Mouse (Mus musculus) common myeloid progenitor, adult 5-6 weeks (primary cell): ENCODE measurements around the gene Afm. TPM values are rescaled to one million over a fixed set of nuclear protein-coding genes. Genes with fewer than 3 reads are reported as not detected.

ENCODE experiments used
- ATAC-seq: replicated peaks from 2 replicates; pipeline ENCODE4 v1.8.0; 2016; ENCODE audit warnings: low read depth, mild to moderate bottlenecking, moderate TSS enrichment, inconsistent platforms; ENCODE audit not compliant: poor library complexity, severe bottlenecking
- total RNA-seq: library from RNA; stranded (forward); fragments of 200-1000, 187-1606 nt; gene quantifications from 2 replicates; pipeline ENCODE4 v1.2.3, GENCODE M21; 2017

The Afm gene
- total RNA-seq, 1 experiment from 2014 or later: not detected

DNA sequence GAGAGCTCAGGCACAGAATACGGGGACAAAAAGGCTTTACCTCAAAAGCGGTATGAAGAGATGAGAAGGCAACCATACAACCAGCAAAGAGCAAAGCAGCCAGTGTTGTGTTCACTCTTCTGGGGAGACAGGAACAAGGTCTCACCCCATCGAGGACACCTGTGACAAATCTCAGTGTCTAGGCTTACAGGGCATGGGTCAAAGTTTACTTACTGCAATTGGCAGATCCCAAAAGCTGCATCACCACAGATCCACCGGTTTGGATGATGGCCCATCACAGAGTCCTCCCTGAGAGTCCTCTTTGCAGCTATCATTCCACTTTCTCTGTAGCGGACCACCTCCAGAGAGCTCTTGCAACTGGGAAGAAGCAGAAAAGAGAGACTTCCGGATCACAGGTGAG is 3.2 kb upstream of the Afm start:
- ATAC-seq: no peak

DNA sequence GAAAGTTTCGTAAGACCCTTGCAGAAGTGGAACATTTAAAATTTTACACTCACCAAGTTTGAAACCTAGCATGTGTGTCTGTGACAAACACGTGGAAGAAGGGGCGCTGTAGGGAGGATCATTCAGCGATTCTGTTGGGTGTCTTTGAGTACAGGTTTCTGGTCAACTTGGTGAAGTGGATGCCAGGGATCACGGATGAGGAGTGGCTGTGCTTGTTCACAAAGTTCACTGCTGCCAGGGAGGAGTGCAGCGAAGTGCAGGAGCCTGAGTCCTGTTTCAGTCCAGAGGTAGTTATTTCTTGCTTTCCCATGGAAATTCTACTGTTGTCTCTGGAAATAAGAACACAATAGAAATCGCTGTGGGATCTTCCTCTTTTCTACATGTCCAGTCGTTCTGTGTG is 32.5 kb downstream of the Afm start:
- no peak for ATAC-seq

DNA sequence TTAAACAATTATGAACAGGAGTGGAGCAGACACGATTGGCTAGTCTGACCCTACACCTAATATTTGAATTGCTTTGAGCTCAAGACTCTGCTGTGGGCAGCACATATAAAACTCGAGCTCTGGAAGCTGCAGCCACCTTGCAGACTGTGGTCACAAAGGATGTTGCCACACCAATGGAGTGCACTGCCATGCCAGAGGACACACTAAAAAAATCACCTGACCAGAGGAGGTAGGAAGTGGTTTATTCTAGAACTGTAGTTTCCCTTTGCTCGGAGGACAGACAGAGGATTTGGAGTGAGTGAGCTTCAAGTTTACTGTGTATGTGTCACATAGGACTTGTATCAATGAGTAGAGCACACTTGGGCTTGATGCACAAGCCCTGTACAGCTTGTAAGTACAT is 37.3 kb downstream of the Afm start:
- 0 out of 2 replicates have a peak, but pooled peaks have one; percentile 18 for ATAC-seq

DNA sequence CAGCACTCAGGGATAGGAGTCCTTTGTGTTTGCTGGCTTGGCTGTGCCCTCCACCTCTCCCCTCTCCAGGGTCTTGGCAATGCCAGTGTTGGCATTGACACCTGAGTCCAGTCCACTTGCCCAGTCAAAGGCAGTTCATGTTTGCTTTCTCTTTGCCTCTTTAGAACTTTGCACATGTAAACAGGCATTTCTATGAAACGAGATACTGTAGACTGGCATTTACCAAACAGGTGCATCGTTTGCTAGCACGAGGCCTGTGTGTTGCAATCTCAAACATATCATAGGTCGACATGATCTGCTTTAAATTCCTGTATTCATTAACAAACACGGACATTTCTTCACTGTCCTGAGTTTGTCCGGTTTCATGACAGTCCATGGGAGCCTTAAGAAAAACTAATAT is 42.0 kb downstream of the Afm start, which contains the start of gene 5830473C10Rik:
TSS of gene 5830473C10Rik (plus strand) at position 365 of the 400 bp plus-strand sequence.
- ATAC-seq: no peak

DNA sequence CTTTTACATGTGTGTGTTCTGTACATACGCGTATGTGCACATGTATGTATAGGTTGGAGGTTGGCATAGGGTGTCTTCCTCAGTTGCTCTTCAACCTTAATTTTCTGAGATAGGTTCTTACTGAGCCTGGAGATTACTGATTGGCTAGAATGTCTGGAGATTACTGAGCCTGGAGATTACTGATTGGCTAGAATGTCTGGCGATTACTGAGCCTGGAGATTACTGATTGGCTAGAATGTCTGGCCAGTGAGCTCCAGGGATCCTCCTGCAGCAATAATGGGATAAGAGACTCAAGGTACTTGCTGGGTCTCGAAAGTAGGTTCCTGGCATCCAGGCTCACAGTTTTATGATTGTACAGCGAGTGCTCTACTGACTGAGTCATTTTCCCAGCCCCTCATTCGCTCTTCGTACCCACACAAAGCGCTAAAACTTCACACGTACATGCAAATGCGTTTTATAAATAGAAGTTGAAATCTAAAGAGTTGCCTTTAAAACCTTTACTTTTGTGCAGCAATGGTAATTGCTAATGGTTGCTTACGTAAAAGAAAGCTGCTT is 43.1 kb downstream of the Afm start:
- no peak for ATAC-seq

DNA sequence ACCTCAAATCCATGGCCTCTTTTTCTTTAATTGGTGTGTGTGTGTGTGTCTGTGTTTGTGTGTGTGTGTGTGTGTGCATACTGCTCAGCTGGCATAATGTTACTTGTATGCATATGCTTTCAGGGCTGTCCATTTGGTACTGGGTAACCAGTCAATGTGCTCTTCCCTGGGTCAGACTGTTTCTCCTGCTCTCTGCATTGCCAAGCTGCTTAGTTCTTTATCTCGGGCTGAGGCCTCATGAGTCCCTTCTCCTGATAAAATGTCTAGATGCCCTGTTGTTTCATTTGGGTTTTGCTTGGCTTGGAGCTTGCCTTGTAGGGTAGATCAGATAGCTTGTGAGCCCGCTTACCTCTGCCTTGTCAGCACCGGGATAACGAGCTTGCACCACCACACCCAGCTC is 44.1 kb downstream of the Afm start:
- no peak for ATAC-seq

DNA sequence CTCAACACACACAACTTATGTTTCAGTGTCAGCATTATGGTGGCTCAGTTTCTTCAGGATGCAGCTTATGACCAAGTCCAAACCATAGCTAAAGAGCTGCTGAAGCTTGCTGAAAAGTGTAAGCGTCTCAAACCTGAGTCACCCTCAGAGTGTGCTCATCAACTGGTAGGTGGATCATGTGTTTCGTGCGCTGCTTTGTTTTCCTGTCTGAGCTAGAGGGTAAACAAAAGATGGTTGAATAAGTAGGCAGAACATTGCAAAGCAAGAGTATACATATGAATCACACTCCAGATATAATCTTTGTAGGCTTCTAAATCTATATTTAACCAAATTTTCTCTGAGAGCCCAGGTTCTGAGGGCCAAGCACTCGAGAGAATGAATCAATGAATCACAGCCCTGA is 45.4 kb downstream of the Afm start:
- ATAC-seq: no peak

DNA sequence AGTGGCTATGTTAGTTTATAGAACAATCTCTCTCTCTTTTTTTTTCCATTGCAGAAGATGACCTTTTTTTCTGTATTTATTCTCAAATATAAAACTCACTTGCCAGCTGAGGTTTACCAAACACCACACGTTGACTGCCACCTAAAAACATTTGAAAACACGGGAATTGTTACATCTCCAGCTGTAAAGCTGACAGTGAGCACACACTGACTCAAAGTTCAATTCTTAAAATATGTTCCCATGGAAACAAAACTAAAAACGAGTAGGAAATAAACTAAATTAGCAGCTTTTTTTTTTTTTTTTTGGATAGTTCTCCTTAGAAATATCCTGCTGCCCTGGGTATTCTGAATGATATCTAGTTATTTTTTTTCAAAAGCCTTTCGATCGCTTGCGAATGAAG is 46.5 kb downstream of the Afm start:
- ATAC-seq: no peak

DNA sequence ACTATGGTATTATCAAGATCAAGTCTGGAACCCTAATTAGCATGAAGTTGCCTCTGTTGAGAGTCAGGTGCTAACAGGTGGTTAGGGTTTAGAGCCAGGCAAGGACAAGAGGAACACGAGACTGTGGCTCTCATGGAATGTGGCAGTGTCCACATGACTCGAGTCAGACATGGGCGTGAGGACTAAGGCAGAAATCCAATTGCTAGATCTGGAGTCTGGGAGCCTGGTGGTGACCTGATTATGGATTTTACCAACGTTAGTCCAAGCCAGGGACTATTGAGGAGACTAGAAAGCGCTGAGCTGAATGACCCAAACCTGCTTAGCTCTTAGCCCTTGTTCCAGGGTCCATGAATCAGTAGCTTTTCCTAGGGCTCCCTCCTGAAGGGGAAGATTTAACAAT is 49.1 kb downstream of the Afm start:
- no peak for ATAC-seq

DNA sequence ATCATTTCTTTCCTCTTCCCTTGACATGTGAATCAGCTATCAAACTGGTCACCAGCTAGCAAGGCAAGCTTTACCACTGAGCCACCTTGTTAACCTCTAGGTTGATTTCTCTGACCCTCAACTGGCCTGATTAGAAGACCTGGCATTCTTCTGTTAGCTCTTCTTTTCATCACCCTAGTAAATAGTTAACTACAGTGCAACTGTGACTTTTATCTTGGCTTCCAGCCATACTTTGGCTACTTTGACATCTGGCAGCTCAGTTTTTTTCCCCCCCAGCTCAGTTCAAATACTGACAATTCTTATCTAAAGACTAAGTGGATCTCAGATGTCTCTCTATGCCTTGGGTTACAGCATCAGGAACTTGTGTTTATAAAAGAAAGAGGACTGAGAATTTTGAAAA is 49.6 kb downstream of the Afm start:
- no peak for ATAC-seq

DNA sequence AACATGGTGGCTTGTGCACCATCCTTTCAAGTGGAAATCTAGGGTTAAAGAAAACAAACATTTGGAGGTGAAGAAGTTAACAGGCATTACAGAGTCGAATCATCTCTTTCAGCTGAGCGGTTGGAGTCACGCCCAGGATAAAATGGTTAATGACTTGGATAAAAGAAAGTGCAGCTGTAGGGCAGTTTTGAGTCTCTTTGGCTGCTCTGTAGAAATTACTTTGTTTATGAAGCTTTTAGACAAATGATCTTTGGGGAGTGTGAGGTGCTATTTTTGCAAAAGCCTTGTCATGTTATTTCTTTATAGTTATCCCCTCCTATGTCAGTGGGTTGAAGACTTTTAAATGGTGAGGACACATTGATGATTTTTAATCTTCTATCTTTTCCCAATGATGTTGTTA is 52.5 kb downstream of the Afm start:
- ATAC-seq: no peak

DNA sequence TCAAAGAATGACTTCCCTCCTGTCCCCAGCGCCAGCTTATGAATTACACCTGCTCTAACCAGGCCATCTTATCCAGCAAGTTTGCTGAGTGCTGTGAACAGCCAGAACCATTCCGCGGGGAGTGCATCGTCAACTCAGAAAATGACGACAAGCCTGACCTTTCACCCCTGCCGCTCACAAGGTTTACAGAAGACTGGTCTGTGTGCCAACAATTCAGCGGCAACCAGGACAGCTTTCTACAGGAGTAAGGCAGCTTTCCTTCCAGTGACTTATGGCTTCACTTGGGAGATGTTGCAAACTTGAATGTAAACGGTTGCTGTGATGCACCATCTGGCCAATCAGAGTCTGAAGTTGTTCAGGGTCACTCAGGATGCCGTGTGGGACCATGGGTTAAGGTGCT is 59.0 kb downstream of the Afm start:
- no peak for ATAC-seq

DNA sequence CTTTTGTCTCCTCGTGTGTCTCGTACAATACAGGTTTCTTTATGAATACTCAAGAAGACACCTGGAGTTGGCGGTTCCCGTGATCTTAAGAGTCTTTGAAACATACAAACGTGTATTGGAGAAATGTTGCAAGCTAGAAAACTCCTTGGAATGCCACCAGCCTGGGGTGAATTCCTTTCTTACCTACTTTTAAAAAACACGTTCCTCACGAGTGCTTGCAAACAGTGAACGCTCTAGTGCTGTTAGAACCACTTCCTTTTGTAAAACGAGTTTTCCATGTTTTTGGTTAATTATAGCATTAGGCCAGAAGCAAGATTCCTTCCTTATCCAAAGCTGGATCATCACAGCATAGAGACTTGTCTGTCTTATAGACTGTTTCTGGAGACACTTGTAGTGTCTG is 60.8 kb downstream of the Afm start:
- no peak for ATAC-seq

DNA sequence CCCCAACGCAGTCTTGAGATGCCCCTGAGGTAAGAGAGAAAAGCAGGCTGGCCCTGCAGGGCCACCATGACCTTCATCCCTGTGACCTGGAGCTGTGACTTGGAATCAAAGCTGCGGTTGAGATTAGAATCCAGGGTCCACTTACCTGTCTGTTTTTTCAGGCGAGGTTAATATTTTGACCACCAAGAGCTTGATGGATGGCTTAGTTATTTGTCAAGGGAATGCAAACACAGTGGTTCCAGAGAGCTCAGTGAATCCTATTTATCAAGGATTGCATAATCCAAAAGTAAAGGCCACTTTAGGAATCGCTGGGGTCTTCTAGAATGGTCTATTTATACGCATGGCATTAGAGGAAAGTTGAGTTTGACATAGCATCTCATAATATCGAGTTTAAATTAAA is 63.4 kb downstream of the Afm start:
- ATAC-seq: no peak

DNA sequence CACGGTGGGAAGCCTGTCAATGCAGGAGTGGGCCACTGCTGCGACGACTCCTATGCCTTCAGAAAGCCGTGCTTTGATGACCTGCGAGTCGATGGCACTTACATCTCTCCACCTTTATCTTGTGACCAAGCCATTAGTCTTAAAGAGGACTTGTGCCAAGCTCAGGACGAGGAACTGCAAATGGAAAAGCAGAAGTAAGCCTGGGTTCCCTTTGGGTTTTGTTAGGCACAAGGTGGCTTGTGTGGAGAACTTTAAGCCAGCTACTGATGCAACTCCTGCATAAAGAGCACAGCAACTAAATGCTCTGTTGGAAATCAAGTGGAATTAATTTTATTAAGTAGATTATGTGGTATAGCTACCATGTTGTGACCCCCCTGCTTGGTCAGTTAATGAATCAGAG is 66.1 kb downstream of the Afm start:
- peak; percentile 40; the same call in 1 of the 2 replicates for ATAC-seq

DNA sequence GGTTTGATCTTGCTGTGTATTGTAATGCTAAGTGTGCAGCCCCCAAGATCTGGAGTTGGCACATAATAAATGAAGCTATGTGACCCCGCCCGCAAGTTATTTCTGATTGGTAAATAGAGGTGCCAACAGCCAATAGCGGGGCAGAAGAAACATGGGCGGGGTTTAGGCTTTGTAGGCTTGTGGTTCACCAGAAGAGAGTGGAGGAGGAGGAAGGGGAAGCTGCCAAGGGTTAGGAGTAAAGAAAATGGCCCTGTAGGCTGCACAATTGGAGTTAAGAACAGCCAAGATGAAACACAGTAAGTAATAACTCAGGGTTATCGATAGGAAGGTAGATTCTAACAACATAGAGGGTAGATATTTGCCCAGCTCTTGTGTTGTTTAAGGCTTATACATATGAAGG is 67.8 kb downstream of the Afm start:
- ATAC-seq: peak; percentile 63

DNA sequence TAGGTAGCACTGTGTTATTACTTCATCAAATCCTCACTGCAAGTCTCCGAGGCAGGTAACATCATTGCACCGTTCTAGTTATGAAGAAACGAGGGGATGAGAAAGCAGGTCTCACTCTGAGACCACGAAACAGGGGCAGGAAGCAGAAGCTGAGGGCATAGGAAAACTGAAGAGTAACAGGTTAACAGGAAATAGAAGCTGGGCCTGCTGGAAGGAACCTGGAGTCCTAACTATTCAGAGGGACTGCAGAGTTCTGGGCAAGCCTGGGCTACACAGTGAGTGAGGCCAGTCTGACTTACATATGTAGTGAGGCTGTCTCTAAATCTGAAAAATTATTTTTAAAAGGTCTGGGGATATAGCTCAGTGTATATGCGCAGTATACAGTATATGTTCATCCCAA is 69.4 kb downstream of the Afm start:
- ATAC-seq: no peak

DNA sequence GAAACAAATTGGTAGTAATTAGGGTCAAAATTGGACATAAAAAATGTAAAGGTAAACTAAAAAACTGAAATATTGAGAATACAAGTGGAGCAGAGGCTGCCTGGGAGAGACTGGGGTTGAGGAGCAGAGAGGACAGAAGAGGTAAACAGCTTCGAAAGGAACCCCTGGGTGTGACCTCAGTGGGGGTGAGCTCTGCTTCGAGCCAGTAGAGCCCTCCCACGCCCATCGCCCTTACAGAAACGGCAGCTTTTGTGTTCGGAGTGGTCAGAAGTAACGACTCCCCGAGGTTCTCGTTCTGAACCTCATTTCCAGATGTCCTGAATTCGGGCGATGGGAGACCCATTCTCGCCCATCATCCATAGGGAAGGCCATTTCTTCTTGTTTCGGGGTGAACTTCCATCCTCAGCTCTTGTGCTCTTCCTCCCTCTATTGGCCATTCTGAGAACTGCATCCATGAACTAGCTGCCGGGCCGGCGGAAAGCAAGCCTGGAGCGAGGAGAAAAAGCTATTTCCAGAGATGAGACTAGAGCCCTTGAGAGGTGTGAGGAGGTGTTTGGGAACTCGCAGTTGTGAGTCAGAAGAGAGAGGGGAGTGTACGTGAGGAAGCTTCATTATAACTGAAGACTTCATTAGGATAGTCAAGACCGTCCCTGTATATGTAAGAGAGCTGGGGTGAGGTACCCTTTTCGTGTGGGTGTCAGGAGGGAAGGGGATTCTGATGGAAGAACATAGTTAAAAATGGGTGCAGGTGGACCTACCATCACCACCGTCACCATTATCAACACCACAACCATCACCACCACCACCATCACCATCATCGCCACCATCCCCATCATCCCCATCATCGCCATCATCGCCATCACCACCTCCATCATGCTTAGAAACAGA is 70.2 kb downstream of the Afm start:
- ATAC-seq: peak; percentile 86

DNA sequence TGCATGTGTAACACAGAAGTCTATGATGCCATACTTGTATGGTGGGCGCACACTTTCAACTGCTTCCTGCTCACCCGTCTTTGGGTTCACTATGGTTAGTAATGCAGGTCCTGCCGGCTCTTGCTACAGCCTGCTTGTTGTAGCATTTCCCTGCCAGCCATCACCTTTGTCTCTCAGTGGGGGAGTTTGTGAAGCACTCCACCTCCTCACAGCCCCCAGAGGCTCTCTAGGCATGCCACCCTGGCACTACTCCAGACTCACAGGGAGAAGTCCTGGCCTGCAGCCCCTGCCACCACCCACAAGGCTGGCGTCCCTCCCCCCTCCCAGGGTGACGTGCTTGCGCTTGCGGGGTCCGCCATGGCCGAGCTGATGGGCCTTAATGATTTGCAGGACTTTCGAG is 71.9 kb downstream of the Afm start:
- ATAC-seq: no peak

DNA sequence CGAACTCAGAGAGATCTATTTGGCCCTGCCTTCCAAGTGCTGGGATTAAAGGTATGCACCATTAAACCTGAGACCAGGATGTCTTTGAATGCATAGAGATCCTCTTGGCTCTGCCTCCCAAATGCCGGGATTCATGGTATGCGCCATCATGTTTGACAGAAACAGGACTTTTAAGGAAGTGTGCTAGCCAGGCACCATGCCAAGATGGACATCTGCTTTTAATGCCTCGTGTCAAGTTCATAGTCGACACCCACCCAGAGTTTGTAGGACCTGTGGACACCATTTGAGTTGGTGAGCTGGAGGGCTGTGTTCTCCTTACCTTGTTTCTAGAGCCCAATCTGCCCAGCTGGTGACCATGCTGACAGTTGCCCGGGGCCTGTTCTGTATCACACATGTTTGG is 73.2 kb downstream of the Afm start:
- no peak for ATAC-seq

DNA sequence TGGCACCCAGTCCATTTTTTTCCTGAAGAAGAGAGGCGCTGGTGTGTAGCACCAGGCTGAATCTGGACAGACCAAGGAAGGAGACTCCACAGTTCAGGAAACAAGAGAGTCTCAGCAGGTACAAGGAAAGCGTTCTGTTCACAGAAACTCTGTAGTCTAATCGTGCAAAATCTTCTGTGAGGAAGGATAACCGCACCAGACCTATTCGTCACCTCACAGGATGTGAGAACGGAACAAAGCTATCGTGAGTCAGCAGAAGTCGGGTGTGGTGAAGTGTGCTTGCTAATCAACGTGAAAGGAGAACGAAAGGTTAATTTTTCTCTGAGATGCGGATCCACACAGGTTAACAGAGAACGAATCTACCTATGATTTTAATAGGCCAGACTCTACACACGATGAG is 76.2 kb downstream of the Afm start:
- peak; percentile 96 for ATAC-seq

DNA sequence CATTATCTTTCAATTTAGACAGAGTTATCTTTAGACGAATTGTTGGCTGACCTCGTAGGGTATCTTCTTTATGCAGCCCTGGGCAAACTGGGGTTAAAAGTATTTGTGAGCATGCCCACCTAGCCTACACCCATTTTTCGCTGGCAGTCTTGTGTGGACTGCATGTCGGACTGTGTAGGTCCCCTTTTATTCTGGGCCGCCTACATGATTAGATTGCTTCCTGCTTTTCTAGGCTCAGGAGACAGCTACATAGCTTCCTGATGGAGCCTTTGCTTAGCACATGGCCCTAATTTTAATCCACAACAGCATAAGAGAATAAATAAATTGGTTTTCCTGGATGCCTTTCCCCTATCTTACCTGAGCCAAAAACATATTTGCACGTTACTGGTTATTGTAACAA is 77.4 kb downstream of the Afm start:
- no peak for ATAC-seq
